Mouse (Mus musculus): ENCODE results near the gene Telo2. TPM values are rescaled to one million over a fixed set of nuclear protein-coding genes. Genes with fewer than 3 reads are reported as not detected.
A peak's percentile ranks its signal among the peaks of the same experiment; 100 is the strongest.
"Not testable (repeated sequence)": the region's sequence is repeated elsewhere in the genome, so short reads cannot be mapped to it uniquely, and the experiment has no call there.

The Telo2 gene
- 10 to 100 TPM in 1 of 2 experiments, 1 to 10 TPM in 1; 4.5 to 11.4 TPM for total RNA-seq (2021)
- long read RNA-seq, experiment 1, transcript Telo2-202 (21 exons, 3,530 nt), result major isoform, 6 of 9 reads
- long read RNA-seq, experiment 1, partial matches to known transcripts, result 1 of 9 reads
- long read RNA-seq, experiment 1, other reads (novel, unspliced or antisense), result 2 of 9 reads
- long read RNA-seq, experiment 2, transcript Telo2-202 (21 exons, 3,530 nt), result major isoform, 9 of 12 reads
- long read RNA-seq, experiment 2, partial matches to known transcripts, result 1 of 12 reads
- long read RNA-seq, experiment 2, other reads (novel, unspliced or antisense), result 2 of 12 reads

DNA sequence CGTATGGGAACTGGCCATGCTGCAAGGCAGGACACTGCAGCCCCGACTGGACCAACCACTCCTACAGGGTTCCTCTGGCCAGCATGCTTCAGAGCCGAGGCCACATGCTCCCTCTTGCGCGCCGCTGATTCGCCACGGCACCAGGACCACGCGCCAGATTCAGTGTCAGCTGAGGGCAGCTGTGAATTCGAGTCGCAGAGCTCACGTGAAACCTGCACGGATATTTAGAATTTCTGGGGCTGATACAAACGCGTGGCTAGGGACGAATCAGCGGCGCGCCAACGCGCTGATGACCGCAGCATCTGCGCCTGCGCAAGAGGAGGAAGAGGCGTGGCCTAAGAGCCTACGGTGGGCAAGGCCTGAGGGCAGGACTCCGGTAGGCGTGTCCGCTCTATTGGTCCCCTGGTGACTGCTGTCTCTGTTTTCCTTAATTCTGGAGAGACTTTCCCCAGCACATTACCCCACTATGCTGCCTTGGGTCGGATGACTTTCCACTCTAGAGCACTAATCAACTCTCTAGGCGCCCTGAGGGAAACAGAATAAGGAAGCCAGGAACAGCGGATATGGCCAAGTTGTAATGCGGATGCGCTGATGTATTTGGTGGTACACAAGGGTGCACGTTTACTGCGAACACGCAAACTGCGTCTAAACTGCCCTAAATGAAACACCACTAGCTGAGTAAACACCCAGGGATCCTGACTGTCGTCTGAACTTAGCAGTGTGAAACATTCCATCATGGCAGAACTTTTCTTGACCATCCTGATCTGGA is at the start of gene Telo2:
Telo2 (minus strand) TSS at position 304 of the 769 bp plus-strand sequence.
- peak within 1 kb of the TSS; percentile 95 for H3K27ac ChIP-seq
- no peak for TF ChIP-seq CTCF (IDR thresholded peaks at IDR 0.05)
- DNase-seq, result peak; percentile 97
- intact Hi-C loops (cut with DNase I), result loop anchor here (5.0 kb wide), 2 partner anchors 66 to 156 kb away; partner anchors contain the start of genes BC003965 and Ube2i
- peak within 1 kb of the TSS; percentile 78 for H3K4me3 ChIP-seq

GRCm38 (mm10) chr17:25164770-25165169 is 49.0 kb upstream of the Telo2 start:
- Histone ChIP-seq H3K4me3 (no peak overlapping the region), H3K27ac (no peak overlapping the region)
- intact Hi-C loops (cut with DNase I), result no loop called here
- no peak for DNase-seq
- no peak for TF ChIP-seq CTCF (IDR thresholded peaks at IDR 0.05)

DNA sequence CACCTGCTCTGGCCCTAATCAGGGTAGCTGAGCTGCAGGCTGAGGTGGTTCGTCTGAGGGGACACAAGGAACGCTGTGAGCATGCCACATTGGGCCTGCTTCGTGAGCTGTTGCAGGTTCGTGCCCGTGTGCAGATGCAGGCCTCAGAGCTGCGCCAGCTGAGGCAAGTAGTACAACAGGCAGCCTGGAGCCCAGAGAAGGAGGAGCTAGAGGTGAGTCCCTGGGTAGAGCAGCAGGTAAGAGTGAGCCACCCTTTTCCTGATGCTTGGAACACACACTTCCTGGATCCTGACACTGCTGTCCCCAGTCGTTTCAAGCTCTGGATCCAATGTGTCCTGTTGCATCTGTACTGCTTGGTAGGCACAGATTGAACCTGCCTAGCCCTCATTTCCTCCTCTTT is 47.6 kb upstream of the Telo2 start:
- no peak overlapping the region for H3K4me3 ChIP-seq
- DNase-seq, result no peak
- no peak overlapping the region for H3K27ac ChIP-seq
- intact Hi-C loops (cut with DNase I), result no loop called here
- no peak for TF ChIP-seq CTCF (IDR thresholded peaks at IDR 0.05)

DNA sequence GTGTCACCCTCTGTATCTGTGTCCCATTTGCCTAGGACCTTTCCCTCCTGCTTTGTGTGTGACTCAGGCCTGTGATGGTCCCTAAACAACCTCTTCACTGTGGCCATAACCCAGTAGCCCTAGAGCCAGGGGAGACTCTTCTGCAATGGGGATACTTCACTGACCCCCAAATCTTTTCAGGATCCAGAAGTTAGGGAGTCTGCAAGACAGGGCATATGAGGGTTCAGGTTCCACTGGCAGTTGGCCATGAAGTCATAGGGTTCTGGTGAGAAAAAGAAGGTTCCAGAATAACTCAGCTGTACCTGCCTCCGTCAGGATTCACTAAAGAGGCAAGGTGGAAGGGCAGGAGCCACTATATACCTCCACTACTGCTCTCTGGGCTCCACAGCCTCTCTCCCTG is 46.4 kb upstream of the Telo2 start, which contains the start of gene Ccdc154:
Ccdc154 (plus strand) TSS at position 301 of the 400 bp plus-strand sequence.
- intact Hi-C loops (cut with DNase I), result no loop called here
- Histone ChIP-seq H3K27ac (no peak within 1 kb of the TSS), H3K4me3 (no peak within 1 kb of the TSS)
- no peak for TF ChIP-seq CTCF (IDR thresholded peaks at IDR 0.05)
- DNase-seq, result no peak

GRCm38 (mm10) chr17:25139960-25140359 is 24.2 kb upstream of the Telo2 start:
- no peak overlapping the region for H3K27ac ChIP-seq
- peak; percentile 35; the same call in 1 of the 2 replicates for TF ChIP-seq CTCF (IDR thresholded peaks at IDR 0.05)
- intact Hi-C loops (cut with DNase I), result no loop called here
- DNase-seq, result no peak
- no peak overlapping the region for H3K4me3 ChIP-seq

GRCm38 (mm10) chr17:25138803-25139202 is 23.0 kb upstream of the Telo2 start:
- Histone ChIP-seq H3K4me3 (no peak overlapping the region), H3K27ac (no peak overlapping the region)
- no peak for TF ChIP-seq CTCF (IDR thresholded peaks at IDR 0.05)
- intact Hi-C loops (cut with DNase I), result no loop called here
- no peak for DNase-seq

GRCm38 (mm10) chr17:25135622-25136021 is 19.9 kb upstream of the Telo2 start:
- intact Hi-C loops (cut with DNase I), result no loop called here
- no peak for DNase-seq

DNA sequence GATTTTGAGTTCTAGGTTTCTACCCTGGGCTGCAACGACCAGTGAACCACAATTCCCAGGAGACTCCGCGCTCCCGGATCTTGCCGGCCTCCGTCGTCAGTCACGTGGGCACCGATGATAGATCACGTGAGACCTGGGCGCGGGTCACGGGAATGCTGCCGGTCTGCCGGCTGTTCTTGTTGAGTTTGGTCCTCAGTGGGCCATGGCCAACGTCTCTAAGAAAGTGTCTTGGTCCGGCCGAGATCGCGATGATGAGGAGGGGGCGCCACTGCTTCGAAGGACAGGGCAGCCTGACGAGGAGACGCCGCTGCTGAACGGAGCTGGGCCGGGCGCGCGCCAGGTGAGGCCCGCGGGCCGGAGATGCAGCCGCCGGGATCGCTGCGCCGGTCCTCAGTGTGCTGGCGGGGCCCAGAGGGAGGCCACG is 17.5 kb upstream of the Telo2 start, which contains the start of gene Clcn7:
Clcn7 (plus strand) TSS at position 117 of the 424 bp plus-strand sequence.
- intact Hi-C loops (cut with DNase I), result loop anchor here (2.0 kb wide), 1 partner anchor 52 kb away; the partner anchor contains the start of gene BC003965
- no peak for TF ChIP-seq CTCF (IDR thresholded peaks at IDR 0.05)
- peak; percentile 96 for DNase-seq
- Histone ChIP-seq H3K27ac (peak within 1 kb of the TSS; percentile 91), H3K4me3 (peak within 1 kb of the TSS; percentile 99)

More at GRCm38 (mm10) chr17:25135622-25136021, 19.9 kb upstream of the Telo2 start:
- Histone ChIP-seq H3K4me3 (no peak overlapping the region), H3K27ac (no peak overlapping the region)
- TF ChIP-seq CTCF (IDR thresholded peaks at IDR 0.05), result no peak

DNA sequence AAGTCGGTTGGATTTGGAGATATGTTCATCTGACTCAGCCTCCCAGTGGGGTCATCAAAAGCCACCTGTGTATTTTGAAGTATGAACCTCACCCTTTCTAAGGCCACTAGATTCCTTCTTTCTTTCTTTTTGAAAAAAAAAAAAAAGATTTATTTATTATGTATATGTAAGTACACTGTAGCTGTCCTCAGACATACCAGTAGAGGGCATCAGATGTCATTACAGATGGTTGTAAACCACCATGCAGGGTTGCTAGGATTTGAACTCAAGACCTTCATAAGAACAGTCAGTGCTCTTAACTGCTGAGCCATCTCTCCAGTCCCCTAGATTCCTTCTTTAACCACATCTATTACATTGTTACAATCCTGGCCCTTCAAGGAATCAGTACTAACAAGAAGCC is 14.3 kb upstream of the Telo2 start:
- intact Hi-C loops (cut with DNase I), result no loop called here
- H3K27ac ChIP-seq, result no peak overlapping the region
- no peak for DNase-seq
- peak; percentile 26; the same call in 1 of the 2 replicates for TF ChIP-seq CTCF (IDR thresholded peaks at IDR 0.05)
- no peak overlapping the region for H3K4me3 ChIP-seq

- no peak overlapping the region for H3K27ac ChIP-seq
- no peak for TF ChIP-seq CTCF (IDR thresholded peaks at IDR 0.05)
- intact Hi-C loops (cut with DNase I), result no loop called here
- no peak for DNase-seq
- H3K4me3 ChIP-seq, result no peak overlapping the region
Observed at GRCm38 (mm10) chr17:25127681-25128080, 11.9 kb upstream of the Telo2 start.

DNA sequence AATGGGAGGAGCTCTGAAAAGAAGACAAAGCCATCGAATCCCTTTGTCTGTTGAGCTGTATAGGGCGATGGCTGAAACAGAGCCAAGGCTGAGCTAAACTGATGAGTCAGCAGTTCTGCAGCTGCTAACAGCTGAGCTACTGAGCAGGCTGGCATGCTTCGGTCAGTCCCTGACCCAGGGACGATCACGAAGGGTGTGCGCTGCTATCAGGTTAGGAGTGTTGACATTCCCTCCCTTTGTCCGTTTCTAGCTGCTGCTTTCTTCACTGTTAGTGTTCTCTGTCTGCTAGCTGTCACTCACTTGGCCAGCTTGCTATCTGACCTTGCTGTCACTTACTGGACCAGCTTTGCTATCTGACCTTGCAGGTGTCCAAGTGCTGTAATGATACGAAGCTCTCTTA is 11.3 kb upstream of the Telo2 start:
- DNase-seq, result no peak
- Histone ChIP-seq H3K4me3 (no peak overlapping the region), H3K27ac (no peak overlapping the region)
- no peak for TF ChIP-seq CTCF (IDR thresholded peaks at IDR 0.05)
- intact Hi-C loops (cut with DNase I), result no loop called here

GRCm38 (mm10) chr17:25125442-25126060 is 9.8 kb upstream of the Telo2 start:
- DNase-seq; H3K4me3 ChIP-seq; H3K27ac ChIP-seq; intact Hi-C loops (cut with DNase I): not testable (repeated sequence)

- DNase-seq, result no peak
- intact Hi-C loops (cut with DNase I), result no loop called here
- H3K27ac ChIP-seq, result no peak overlapping the region
- peak; percentile 44 for TF ChIP-seq CTCF (IDR thresholded peaks at IDR 0.05)
- no peak overlapping the region for H3K4me3 ChIP-seq
Observed at GRCm38 (mm10) chr17:25123979-25124378, 8.2 kb upstream of the Telo2 start.

Data from gastrocnemius, adult 2 months (tissue).